Mouse (Mus musculus): ENCODE data around the gene Kdm4d. TPM values are rescaled to one million over a fixed set of nuclear protein-coding genes. Genes with fewer than 3 reads are reported as not detected.

Gene Kdm4d
- 0.05 and 0.06 TPM in 2 replicates for polyA plus RNA-seq (2015; fragmentation: Nextera tagmentation; extraction: Ambion mirVana)

DNA sequence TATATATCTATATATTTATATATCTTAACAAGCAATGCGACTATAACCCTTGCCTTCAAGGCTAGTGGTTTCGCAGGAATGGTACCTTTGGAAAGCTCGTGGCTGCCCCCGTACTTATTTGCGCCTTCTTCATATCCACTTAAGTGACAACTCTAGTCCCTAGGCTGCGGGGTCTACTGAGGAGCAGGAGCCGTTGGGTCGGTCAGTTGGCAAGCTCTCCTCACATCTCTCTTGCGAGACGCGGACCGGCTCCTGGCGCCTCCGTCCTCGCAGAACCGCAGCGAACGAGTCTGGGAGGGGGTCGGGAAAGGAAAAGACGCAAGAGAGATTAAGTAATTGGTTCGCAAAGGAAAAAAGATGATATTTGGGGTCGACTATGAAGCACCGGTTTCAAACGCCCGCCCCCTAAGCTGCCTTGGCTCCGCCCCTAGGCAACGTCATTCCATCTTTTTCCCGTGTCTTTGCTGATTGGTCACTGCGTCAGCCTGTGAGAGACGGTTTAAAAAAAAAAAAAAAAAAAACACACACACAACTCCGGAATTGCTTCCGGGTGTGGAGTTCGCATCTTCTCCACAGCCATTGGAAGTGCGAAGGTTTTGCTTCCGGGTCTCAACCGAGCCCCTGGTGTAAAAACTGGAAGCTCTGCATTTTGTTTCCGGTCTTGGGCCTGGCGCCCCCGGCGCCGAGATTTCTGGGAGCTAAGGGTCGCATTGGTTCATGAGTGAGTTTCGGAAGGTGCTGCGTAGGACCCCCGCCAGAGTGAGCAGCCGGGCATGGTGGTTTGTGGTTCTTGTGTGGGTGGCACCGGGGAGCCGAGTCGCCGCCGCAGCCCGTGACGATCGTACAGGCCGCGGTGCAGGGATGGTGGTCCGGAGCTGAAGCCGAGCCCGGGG lies at the start of gene Kdm4d, which contains the start of gene Cwc15:
Kdm4d (minus strand) TSS at position 460 of the 893 bp plus-strand sequence.
Cwc15 (plus strand) TSS at position 595 of the 893 bp plus-strand sequence.
- peak; percentile 80 for TF ChIP-seq EP300 (IDR thresholded peaks at IDR 0.05; ENCODE audit: low read depth)
- TF ChIP-seq CTCF (IDR thresholded peaks at IDR 0.05; ENCODE audit: low read depth): no peak
- H3K4me3 ChIP-seq (ENCODE audit: low read depth, low read length): peak within 1 kb of the TSS; percentile 86
- peak within 1 kb of the TSS; percentile 78 for H3K9ac ChIP-seq (replicated peaks)
- H3K9me3 ChIP-seq (ENCODE audit: low read length): no peaks in the 10 kb centered on the region
- WGBS (ENCODE audit: insufficient replicate concordance): 1% methylated on average over 59 of the region's 59 CpGs
- ATAC-seq (peak; percentile 99), DNase-seq (peak; percentile 93)
- no peaks in the 10 kb centered on the region for H3K27me3 ChIP-seq (ENCODE audit: insufficient read depth, low read length)
- H3K4me2 ChIP-seq (ENCODE audit: low read depth, low read length): peak within 1 kb of the TSS; percentile 97
- H3K27ac ChIP-seq (ENCODE audit: low read depth): peak within 1 kb of the TSS; percentile 73
- H3K36me3 ChIP-seq (replicated peaks; ENCODE audit: insufficient read depth, low read length): peaks cover 27% of the 10 kb centered on the region
- H3K4me1 ChIP-seq (ENCODE audit: insufficient read depth): peaks cover 8% of the 10 kb centered on the region

DNA sequence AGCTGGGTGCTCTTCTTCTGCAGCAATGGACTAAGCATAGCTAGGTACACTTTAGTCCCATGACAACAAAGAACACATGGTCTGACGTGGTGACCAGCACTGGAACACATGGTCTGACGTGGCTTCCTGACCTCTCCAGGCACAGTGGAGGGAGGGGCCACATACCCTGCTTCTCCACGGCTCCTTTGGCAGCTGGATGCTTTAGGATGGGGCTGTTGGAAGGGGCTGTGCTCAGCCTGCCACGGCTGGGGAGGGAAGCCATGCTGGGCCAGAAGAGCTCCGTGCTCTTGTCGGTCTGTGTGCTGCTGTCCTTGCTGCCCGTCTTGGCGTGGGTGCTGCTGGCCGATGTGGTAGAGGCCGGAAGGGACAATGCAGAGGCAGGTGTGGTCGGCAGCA lies 48.1 kb upstream of the Kdm4d start:
- peaks cover 10% of the 10 kb centered on the region; the same call in 1 of the 2 replicates for H3K36me3 ChIP-seq (replicated peaks; ENCODE audit: insufficient read depth, low read length)
- 76% methylated on average over 11 of the region's 11 CpGs for WGBS (ENCODE audit: insufficient replicate concordance)
- H3K27ac ChIP-seq (ENCODE audit: low read depth): no peak overlapping the region
- no peak overlapping the region for H3K9ac ChIP-seq (replicated peaks)
- no peaks in the 10 kb centered on the region for H3K9me3 ChIP-seq (ENCODE audit: low read length)
- H3K4me1 ChIP-seq (ENCODE audit: insufficient read depth): no peaks in the 10 kb centered on the region
- DNase-seq (no peak), ATAC-seq (no peak)
- no peak overlapping the region for H3K4me3 ChIP-seq (ENCODE audit: low read depth, low read length)
- no peak overlapping the region for H3K4me2 ChIP-seq (ENCODE audit: low read depth, low read length)
- TF ChIP-seq CTCF (IDR thresholded peaks at IDR 0.05; ENCODE audit: low read depth) (no peak), EP300 (IDR thresholded peaks at IDR 0.05; ENCODE audit: low read depth) (no peak)
- H3K27me3 ChIP-seq (ENCODE audit: insufficient read depth, low read length): no peaks in the 10 kb centered on the region

DNA sequence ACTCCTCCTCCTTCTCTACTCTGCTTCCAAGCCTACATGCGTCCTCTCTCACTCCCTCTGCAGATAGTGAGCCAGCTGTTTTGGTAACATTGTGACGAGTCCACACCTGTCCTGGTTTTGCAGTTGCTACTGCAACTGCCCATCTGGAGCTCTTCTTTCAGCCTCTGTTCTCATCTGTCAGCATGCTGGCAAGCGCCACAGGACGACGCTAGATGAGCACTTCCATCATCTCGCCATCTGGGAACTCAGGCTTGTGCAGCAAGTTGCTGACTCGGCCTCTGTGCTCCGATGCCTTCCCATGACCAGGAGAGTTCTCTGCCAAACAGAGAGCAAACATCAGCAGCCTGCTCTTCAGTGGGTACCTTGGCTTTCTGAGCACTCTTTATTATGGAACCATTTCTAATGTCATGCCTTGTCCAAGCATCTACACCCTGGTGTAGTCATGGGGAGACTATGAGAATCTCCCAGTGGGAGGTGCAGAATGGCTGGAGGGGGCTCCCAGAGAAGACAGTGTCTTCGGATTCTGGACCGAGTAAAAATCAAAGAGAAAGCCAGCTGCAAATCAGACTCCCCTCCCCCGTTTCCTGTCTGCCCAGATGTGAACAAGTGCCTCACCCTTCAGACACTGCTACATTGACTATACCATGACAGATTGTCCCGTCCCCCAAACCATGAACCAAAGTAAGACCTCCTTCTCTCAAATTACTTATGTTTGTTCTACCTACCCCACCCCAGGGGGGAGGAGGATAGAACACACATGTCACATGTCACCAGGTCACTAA lies 47.5 kb upstream of the Kdm4d start:
- no peak for TF ChIP-seq CTCF (IDR thresholded peaks at IDR 0.05; ENCODE audit: low read depth)
- TF ChIP-seq EP300 (IDR thresholded peaks at IDR 0.05; ENCODE audit: low read depth): no peak
- Histone ChIP-seq H3K27me3 (ENCODE audit: insufficient read depth, low read length) (no peaks in the 10 kb centered on the region), H3K27ac (ENCODE audit: low read depth) (no peak overlapping the region), H3K4me3 (ENCODE audit: low read depth, low read length) (no peak overlapping the region), H3K4me2 (ENCODE audit: low read depth, low read length) (no peak overlapping the region), H3K36me3 (replicated peaks; ENCODE audit: insufficient read depth, low read length) (peaks cover 10% of the 10 kb centered on the region; the same call in 1 of the 2 replicates), H3K4me1 (ENCODE audit: insufficient read depth) (no peaks in the 10 kb centered on the region), H3K9ac (replicated peaks) (no peak overlapping the region), H3K9me3 (ENCODE audit: low read length) (no peaks in the 10 kb centered on the region)
- DNase-seq (no peak), ATAC-seq (no peak)
- 64% methylated on average over 12 of the region's 12 CpGs for WGBS (ENCODE audit: insufficient replicate concordance)

DNA sequence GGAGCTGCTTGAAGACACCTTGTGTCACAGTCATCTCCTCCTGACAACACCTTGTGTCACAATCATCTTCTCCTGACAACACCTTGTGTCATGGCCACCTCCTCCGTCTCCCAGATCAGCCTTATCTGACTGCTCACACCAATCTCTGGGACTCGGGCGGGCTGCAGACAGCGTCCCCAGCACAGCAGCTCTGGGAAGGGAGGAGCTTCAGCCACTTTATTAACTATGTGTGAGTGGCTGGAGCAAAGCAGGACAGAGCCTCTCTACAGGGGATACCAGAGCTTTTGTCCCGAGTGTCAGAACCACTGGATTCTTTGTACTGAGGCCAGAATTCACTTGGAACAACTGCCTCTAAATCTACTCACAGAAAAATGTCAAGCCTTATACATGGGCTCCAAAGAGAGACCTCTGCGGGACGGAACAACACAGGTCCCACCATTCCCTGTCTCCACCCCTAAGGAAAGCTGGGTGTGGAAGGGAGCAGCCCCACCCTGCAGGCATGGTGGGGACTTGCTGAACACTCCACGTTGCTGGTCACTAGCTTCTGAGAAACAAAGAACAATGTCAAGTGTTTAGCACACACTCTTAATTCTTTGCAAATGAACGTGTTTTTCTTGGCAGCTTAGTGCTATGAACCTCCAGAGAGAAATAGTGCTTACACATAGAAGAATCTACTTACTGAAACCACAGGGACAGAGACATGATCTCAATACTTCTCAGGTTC lies 43.9 kb upstream of the Kdm4d start:
- no peaks in the 10 kb centered on the region for H3K27me3 ChIP-seq (ENCODE audit: insufficient read depth, low read length)
- H3K4me2 ChIP-seq (ENCODE audit: low read depth, low read length): no peak overlapping the region
- ATAC-seq (no peak), DNase-seq (no peak)
- no peak overlapping the region for H3K9ac ChIP-seq (replicated peaks)
- 0 out of 2 replicates have a peak, but pooled peaks cover 6% of the 10 kb centered on the region for H3K36me3 ChIP-seq (replicated peaks; ENCODE audit: insufficient read depth, low read length)
- no peaks in the 10 kb centered on the region for H3K9me3 ChIP-seq (ENCODE audit: low read length)
- 63% methylated on average over 9 of the region's 9 CpGs for WGBS (ENCODE audit: insufficient replicate concordance)
- no peaks in the 10 kb centered on the region for H3K4me1 ChIP-seq (ENCODE audit: insufficient read depth)
- H3K4me3 ChIP-seq (ENCODE audit: low read depth, low read length): no peak overlapping the region
- no peak overlapping the region for H3K27ac ChIP-seq (ENCODE audit: low read depth)
- TF ChIP-seq CTCF (IDR thresholded peaks at IDR 0.05; ENCODE audit: low read depth) (no peak), EP300 (IDR thresholded peaks at IDR 0.05; ENCODE audit: low read depth) (no peak)

DNA sequence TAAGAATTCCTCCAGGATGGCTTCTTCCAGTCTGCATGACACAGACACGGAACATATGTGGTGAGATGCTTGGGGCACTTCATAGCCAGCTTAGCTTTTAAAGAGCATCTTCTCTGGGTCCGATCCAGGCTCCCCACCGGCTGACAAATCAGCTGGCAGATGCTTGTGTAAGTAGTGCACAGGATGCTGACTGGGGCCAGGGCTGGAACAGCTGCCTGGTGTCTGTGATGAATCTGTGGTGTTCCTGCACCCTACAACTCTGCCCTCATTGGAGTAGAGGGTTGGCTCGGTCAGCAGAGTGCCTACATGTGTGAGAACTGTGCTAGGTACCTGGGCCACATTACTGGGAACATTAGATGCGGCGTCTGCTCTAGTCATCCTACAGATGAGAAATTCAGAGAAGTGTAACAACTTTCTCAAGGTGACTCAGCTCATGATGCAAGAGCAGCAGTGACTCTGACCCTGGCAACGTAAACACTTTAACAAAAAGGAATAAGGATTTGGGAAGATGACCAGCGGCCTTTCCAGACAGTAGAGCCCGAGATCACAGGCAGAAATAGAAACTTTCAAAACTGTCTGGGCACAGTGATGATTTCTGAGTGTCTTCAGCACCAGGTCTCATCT lies 34.7 kb upstream of the Kdm4d start:
- WGBS (ENCODE audit: insufficient replicate concordance): 75% methylated on average over 9 of the region's 9 CpGs
- TF ChIP-seq EP300 (IDR thresholded peaks at IDR 0.05; ENCODE audit: low read depth) (no peak), CTCF (IDR thresholded peaks at IDR 0.05; ENCODE audit: low read depth) (no peak)
- Histone ChIP-seq H3K27me3 (ENCODE audit: insufficient read depth, low read length) (no peaks in the 10 kb centered on the region), H3K4me3 (ENCODE audit: low read depth, low read length) (no peak overlapping the region), H3K9me3 (ENCODE audit: low read length) (no peaks in the 10 kb centered on the region), H3K9ac (replicated peaks) (no peak overlapping the region), H3K27ac (ENCODE audit: low read depth) (no peak overlapping the region), H3K4me1 (ENCODE audit: insufficient read depth) (no peaks in the 10 kb centered on the region), H3K4me2 (ENCODE audit: low read depth, low read length) (no peak overlapping the region), H3K36me3 (replicated peaks; ENCODE audit: insufficient read depth, low read length) (no peaks in the 10 kb centered on the region)
- DNase-seq: no peak
- no peak for ATAC-seq

Data from liver, postnatal 0 days (tissue).